Mouse (Mus musculus): ENCODE data around the gene Dimt1. TPM values are rescaled to one million over a fixed set of nuclear protein-coding genes. Genes with fewer than 3 reads are reported as not detected.

Gene Dimt1
- polyA plus RNA-seq, 1 experiment from 2014 or later, result 37.5 TPM

DNA sequence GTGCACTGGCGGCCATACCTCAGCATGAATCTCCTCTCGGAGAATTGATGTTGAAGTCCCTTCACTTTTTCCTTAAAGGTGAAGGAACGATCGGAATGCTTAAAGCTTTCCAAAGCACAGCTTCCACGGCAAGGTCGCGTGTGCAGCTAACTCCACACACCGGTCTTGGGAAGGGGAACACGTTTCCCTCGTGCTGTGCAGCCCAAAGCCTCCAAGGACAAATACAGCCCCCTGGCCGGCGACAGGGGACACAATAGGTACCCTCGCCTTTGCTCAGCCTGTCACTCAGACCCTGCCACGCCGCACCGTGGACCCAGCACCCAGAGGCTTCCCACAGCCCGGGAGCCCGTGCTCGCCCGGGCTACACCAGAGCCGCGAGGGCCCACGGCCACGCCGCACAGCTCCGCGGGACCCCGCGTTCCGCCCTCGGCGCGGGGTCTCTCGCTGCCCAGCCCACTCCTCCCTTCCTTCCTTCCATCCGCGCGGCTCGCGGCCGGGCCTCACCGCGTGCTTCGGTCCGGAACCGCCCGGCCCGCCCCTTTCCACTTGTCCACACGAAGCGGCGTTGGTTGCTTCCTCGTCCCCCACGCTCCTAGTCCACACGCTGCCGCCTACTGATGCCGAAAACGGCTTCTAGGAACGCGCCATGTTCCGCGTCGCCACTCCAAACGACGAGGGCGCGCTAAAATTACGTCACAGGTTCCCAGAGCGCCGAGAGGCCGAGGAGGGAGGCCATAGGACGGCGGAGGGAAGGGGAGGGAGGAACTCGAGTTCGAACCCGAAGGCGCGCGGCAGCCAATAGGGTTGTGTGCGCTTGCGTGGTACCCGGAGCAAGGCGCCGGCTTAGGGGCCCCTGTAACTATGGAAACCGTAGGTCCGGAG, 10.4 kb upstream of the Dimt1 start, which contains the start of gene Ipo11:
Ipo11 (minus strand) TSS at position 703 of the 882 bp plus-strand sequence.
- Histone ChIP-seq H3K4me1 (peaks cover 19% of the 10 kb centered on the region), H3K36me3 (no peaks in the 10 kb centered on the region), H3K9me3 (replicated peaks) (no peaks in the 10 kb centered on the region), H3K27me3 (replicated peaks) (no peaks in the 10 kb centered on the region), H3K4me3 (replicated peaks) (peak within 1 kb of the TSS; percentile 99), H3K27ac (replicated peaks) (peak within 1 kb of the TSS; percentile 90), H3K4me2 (peak within 1 kb of the TSS; percentile 76), H3K9ac (replicated peaks) (peak within 1 kb of the TSS; percentile 83)
- under 1% methylated on average over 83 of the region's 84 CpGs for WGBS
- ATAC-seq (ENCODE audit: low FRiP score), result peak; percentile 98

GRCm38 (mm10) chr13:106937138-106937472, 9.8 kb upstream of the Dimt1 start:
- Histone ChIP-seq H3K4me2 (peak overlapping the region; percentile 76), H3K4me1 (peaks cover 19% of the 10 kb centered on the region), H3K9me3 (replicated peaks) (no peaks in the 10 kb centered on the region), H3K27me3 (replicated peaks) (no peaks in the 10 kb centered on the region), H3K36me3 (no peaks in the 10 kb centered on the region), H3K9ac (replicated peaks) (peak overlapping the region; percentile 83), H3K27ac (replicated peaks) (no peak overlapping the region), H3K4me3 (replicated peaks) (peak overlapping the region; percentile 99)
- peak; percentile 4 for ATAC-seq (ENCODE audit: low FRiP score)
- 30% methylated on average over 7 of the region's 7 CpGs for WGBS

- 0 out of 2 replicates have a peak, but pooled peaks cover 4% of the 10 kb centered on the region for H3K4me1 ChIP-seq
- H3K4me3 ChIP-seq (replicated peaks), result no peak overlapping the region
- H3K4me2 ChIP-seq, result no peak overlapping the region
- no peaks in the 10 kb centered on the region for H3K27me3 ChIP-seq (replicated peaks)
- no peaks in the 10 kb centered on the region for H3K9me3 ChIP-seq (replicated peaks)
- no peak overlapping the region for H3K9ac ChIP-seq (replicated peaks)
- no peak overlapping the region for H3K27ac ChIP-seq (replicated peaks)
- WGBS, result 37% methylated on average over 7 of the region's 7 CpGs
- ATAC-seq (ENCODE audit: low FRiP score), result no peak
- no peaks in the 10 kb centered on the region for H3K36me3 ChIP-seq
Observed at GRCm38 (mm10) chr13:106941211-106941976, 5.5 kb upstream of the Dimt1 start.

GRCm38 (mm10) chr13:106942721-106943120, 4.2 kb upstream of the Dimt1 start:
- H3K4me3 ChIP-seq (replicated peaks), result no peak overlapping the region
- no peak overlapping the region for H3K27ac ChIP-seq (replicated peaks)
- no peaks in the 10 kb centered on the region for H3K36me3 ChIP-seq
- H3K27me3 ChIP-seq (replicated peaks), result no peaks in the 10 kb centered on the region
- H3K4me1 ChIP-seq, result peaks cover 3% of the 10 kb centered on the region
- H3K9me3 ChIP-seq (replicated peaks), result no peaks in the 10 kb centered on the region
- H3K9ac ChIP-seq (replicated peaks), result no peak overlapping the region
- no peak for ATAC-seq (ENCODE audit: low FRiP score)
- 96% methylated on average over 1 of the region's 1 CpGs for WGBS
- no peak overlapping the region for H3K4me2 ChIP-seq

GRCm38 (mm10) chr13:106945518-106945917, 1.4 kb upstream of the Dimt1 start:
- ATAC-seq (ENCODE audit: low FRiP score), result no peak
- H3K4me2 ChIP-seq, result no peak overlapping the region
- no peak overlapping the region for H3K9ac ChIP-seq (replicated peaks)
- no peak overlapping the region for H3K4me3 ChIP-seq (replicated peaks)
- no peaks in the 10 kb centered on the region for H3K9me3 ChIP-seq (replicated peaks)
- H3K27me3 ChIP-seq (replicated peaks), result no peaks in the 10 kb centered on the region
- no peak overlapping the region for H3K27ac ChIP-seq (replicated peaks)
- peaks cover 6% of the 10 kb centered on the region; the same call in 1 of the 2 replicates for H3K36me3 ChIP-seq
- H3K4me1 ChIP-seq, result peaks cover 18% of the 10 kb centered on the region
- 82% methylated on average over 9 of the region's 9 CpGs for WGBS

DNA sequence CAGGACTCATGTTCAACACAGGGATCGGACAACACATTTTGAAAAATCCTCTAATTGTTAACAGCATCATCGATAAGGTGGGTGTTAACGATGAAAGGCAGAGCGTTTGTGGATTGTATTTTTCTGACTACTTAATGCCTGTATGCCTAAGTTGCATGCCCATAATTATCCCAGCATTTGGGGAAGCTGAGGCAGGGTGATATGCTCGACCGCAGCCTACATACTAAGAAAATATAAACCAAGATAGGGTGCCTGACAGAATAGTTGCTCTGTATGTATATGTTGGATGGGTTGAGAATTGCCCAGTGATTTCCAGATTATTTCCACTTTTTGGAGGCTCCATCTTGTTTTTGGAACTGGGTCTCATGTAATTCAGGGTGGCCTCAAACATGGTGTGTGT, 656 bp downstream of the Dimt1 start:
- peak overlapping the region; percentile 88 for H3K9ac ChIP-seq (replicated peaks)
- H3K36me3 ChIP-seq, result peaks cover 20% of the 10 kb centered on the region
- H3K27me3 ChIP-seq (replicated peaks), result no peaks in the 10 kb centered on the region
- H3K4me1 ChIP-seq, result peaks cover 18% of the 10 kb centered on the region
- H3K4me3 ChIP-seq (replicated peaks), result peak overlapping the region; percentile 90
- 5% methylated on average over 6 of the region's 6 CpGs for WGBS
- H3K4me2 ChIP-seq, result peak overlapping the region; percentile 59
- peak overlapping the region; percentile 88 for H3K27ac ChIP-seq (replicated peaks)
- no peaks in the 10 kb centered on the region for H3K9me3 ChIP-seq (replicated peaks)
- peak; percentile 2; the same call in 1 of the 2 replicates for ATAC-seq (ENCODE audit: low FRiP score)

- Histone ChIP-seq H3K9ac (replicated peaks) (no peak overlapping the region), H3K27ac (replicated peaks) (no peak overlapping the region), H3K4me1 (no peaks in the 10 kb centered on the region), H3K36me3 (peaks cover 58% of the 10 kb centered on the region), H3K4me3 (replicated peaks) (no peak overlapping the region), H3K9me3 (replicated peaks) (no peaks in the 10 kb centered on the region), H3K4me2 (no peak overlapping the region), H3K27me3 (replicated peaks) (no peaks in the 10 kb centered on the region)
- 95% methylated on average over 3 of the region's 3 CpGs for WGBS
- no peak for ATAC-seq (ENCODE audit: low FRiP score)
Observed at GRCm38 (mm10) chr13:106954880-106955279, 8.0 kb downstream of the Dimt1 start.

GRCm38 (mm10) chr13:106957554-106957953, 10.6 kb downstream of the Dimt1 start:
- H3K36me3 ChIP-seq, result peaks cover 55% of the 10 kb centered on the region
- no peak overlapping the region for H3K4me3 ChIP-seq (replicated peaks)
- no peak overlapping the region for H3K27ac ChIP-seq (replicated peaks)
- H3K9me3 ChIP-seq (replicated peaks), result no peaks in the 10 kb centered on the region
- H3K4me1 ChIP-seq, result no peaks in the 10 kb centered on the region
- no peak for ATAC-seq (ENCODE audit: low FRiP score)
- WGBS, result 94% methylated on average over 4 of the region's 4 CpGs
- no peaks in the 10 kb centered on the region for H3K27me3 ChIP-seq (replicated peaks)
- H3K9ac ChIP-seq (replicated peaks), result no peak overlapping the region
- no peak overlapping the region for H3K4me2 ChIP-seq

GRCm38 (mm10) chr13:106958286-106958685, 11.4 kb downstream of the Dimt1 start:
- no peaks in the 10 kb centered on the region for H3K9me3 ChIP-seq (replicated peaks)
- H3K4me2 ChIP-seq, result no peak overlapping the region
- no peaks in the 10 kb centered on the region for H3K27me3 ChIP-seq (replicated peaks)
- H3K36me3 ChIP-seq, result peaks cover 56% of the 10 kb centered on the region
- no peak overlapping the region for H3K27ac ChIP-seq (replicated peaks)
- no peak overlapping the region for H3K9ac ChIP-seq (replicated peaks)
- ATAC-seq (ENCODE audit: low FRiP score), result no peak
- no peaks in the 10 kb centered on the region for H3K4me1 ChIP-seq
- 88% methylated on average over 3 of the region's 3 CpGs for WGBS
- H3K4me3 ChIP-seq (replicated peaks), result no peak overlapping the region

DNA sequence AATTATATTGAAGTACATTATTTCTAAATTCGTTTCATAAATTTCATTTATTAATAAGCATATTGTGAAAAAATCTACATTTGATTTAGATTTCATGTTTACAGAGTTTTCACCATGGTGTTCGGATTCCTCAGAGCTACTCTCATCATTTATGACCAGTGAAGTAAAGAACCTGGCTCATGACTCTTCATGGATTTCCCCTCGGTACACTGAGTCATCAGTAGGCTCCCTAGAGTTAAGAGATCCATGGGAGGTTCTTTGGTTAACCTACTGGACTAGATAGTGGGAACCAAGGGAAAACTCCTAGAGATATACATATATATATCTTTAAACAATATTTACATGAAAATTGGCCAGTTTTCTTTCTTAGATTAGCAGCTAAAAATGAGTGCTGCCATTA, 13.6 kb downstream of the Dimt1 start:
- Histone ChIP-seq H3K36me3 (peaks cover 56% of the 10 kb centered on the region), H3K4me1 (no peaks in the 10 kb centered on the region), H3K4me2 (no peak overlapping the region), H3K27me3 (replicated peaks) (no peaks in the 10 kb centered on the region), H3K9ac (replicated peaks) (no peak overlapping the region), H3K27ac (replicated peaks) (no peak overlapping the region), H3K9me3 (replicated peaks) (no peaks in the 10 kb centered on the region), H3K4me3 (replicated peaks) (no peak overlapping the region)
- WGBS, result 88% methylated on average over 3 of the region's 3 CpGs
- ATAC-seq (ENCODE audit: low FRiP score), result no peak

GRCm38 (mm10) chr13:106961496-106961895, 14.6 kb downstream of the Dimt1 start:
- Histone ChIP-seq H3K9ac (replicated peaks) (no peak overlapping the region), H3K4me3 (replicated peaks) (no peak overlapping the region), H3K27ac (replicated peaks) (no peak overlapping the region), H3K9me3 (replicated peaks) (no peaks in the 10 kb centered on the region), H3K4me2 (no peak overlapping the region), H3K4me1 (no peaks in the 10 kb centered on the region), H3K27me3 (replicated peaks) (no peaks in the 10 kb centered on the region), H3K36me3 (peaks cover 49% of the 10 kb centered on the region)
- 92% methylated on average over 4 of the region's 4 CpGs for WGBS
- no peak for ATAC-seq (ENCODE audit: low FRiP score)
